Mouse (Mus musculus): Measurements from ENCODE around the gene Gm19426.
"Not testable (repeated sequence)": the region's sequence is repeated elsewhere in the genome, so short reads cannot be mapped to it uniquely, and the experiment has no call there.

Gene Gm19426

DNA sequence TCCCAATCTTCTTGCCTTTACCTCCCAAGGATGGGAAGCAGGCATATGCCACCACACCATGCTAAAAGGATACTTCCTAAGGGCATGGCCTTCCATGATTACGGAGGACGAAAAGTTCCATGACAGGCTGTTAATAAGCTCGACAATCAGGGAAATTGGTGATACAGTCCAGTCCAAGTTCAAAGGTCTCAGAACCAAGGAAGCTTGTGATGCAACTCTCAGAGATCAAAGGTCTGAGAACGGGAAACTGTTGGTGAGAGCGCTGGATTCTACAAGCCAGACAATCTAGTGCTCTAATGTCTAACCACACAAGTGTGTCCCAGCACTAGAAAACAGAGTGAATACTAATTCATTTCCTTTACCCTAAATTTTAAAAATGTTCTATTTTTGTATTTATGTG, 12.8 kb upstream of the Gm19426 start:
- intact Hi-C loops (cut with DNase I), result no loop called here

DNA sequence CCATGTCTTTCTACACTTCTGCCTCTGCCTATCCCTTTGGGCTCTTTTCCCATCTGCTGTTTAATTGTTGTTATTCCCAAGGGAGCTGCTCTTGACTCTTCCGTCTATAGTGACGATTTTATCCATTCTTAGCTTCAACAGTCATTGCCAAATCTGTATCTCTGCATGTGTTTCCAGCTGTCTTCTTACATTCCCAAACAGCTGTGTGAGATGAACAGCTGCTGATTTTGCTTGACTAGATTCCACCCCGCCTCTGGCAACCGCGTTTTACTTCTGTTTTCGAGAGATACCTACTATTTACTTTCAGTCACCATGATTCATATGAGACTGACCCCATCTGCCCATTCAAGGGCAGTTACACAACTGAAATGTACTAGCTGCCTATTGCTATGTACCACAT, 6.7 kb upstream of the Gm19426 start:
- intact Hi-C loops (cut with DNase I), result no loop called here

DNA sequence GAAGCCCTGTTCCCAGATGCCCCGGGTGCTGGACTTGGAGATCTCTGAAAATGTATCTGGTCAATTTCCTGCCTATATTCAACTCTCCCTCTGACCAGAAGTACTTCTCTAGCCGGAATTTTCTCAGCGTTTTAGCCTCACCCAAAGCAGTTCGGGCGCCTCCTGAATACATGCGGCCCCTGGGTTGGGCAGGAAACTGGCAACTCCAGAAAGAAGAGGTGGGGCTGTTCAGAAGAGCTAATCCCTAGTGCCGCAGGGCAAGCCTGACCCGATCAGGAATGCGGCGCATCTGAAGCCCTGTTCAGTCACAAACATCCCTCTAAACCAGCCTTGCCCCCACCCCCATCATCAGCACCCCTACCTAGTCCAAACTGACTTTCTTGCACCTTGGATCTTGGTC, 671 bp upstream of the Gm19426 start:
- intact Hi-C loops (cut with DNase I), result loop anchor here (5.0 kb wide), 1 partner anchor 48 kb away; no protein-coding TSS in a partner anchor

DNA sequence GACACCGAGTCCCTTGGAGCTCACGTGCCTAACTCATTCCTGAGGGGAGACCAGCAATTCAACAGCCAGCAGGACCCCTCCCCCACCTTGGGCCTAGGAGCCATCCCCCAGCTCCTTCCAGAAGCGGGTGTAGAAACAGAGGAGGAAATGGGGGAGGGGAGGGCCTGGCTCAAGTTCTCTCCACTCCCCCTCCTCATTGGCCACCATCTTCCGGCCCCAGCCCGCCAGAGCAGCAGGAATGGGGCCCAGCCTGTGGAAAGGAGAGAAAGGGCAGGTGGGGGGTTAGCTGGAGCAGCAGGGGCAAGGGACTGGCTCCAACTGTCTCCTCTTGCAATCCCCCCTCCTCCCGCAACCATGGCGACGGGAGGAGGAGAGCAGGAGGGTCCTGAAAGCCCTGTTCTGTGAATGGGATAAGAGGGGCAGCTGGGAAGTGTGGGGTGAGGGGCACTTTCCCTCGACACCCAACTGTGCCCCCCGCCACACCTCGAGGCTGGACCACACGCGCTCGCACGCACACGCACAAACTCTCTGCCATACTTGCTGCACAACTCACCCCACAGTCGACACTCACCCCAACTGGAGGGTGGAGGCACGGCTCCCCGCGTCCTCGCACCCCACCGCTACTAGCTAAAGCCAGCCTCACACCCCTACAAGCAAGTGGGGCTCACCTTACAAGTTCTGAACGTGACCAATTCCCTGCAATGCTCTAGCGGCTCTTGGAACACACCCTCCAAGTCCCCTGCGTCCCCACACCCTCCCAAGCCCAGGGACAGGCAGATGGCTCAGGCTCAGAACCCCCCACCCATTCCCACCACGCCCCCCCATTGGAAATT, 788 bp downstream of the Gm19426 start:
- intact Hi-C loops (cut with DNase I), result loop anchor here (5.0 kb wide), 1 partner anchor 50 kb away; no protein-coding TSS in a partner anchor

DNA sequence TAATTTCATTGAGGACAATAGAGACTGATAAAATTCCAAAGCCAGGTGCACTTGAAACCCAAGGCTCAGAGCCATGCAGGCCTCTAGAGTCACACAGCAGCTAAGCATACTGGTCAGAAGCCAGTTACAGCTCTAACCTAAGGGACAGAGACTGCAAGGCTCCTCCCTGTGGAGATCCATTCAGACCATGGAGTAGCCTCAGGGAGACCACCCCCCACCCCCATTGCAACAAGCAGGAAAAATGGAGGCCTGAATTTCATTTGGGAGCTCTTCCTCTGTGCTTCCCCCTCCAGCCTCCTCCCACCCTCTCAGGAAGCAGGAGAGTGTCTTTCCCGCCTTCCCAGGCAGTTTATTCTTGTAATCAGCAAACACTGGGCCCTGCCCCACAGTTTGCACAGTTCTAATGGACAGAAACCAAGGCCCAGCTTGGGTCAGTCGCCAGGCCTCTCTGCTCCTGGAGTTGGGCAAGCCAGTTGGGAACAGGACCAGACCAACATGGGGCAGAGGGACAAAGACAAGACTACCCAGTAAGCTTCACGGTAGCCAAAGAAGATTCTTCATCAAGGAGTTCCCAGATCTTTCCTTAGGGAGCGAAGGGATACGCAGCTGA, 1.5 kb downstream of the Gm19426 start:
- intact Hi-C loops (cut with DNase I), result loop anchor here (5.0 kb wide), 1 partner anchor 50 kb away; no protein-coding TSS in a partner anchor

DNA sequence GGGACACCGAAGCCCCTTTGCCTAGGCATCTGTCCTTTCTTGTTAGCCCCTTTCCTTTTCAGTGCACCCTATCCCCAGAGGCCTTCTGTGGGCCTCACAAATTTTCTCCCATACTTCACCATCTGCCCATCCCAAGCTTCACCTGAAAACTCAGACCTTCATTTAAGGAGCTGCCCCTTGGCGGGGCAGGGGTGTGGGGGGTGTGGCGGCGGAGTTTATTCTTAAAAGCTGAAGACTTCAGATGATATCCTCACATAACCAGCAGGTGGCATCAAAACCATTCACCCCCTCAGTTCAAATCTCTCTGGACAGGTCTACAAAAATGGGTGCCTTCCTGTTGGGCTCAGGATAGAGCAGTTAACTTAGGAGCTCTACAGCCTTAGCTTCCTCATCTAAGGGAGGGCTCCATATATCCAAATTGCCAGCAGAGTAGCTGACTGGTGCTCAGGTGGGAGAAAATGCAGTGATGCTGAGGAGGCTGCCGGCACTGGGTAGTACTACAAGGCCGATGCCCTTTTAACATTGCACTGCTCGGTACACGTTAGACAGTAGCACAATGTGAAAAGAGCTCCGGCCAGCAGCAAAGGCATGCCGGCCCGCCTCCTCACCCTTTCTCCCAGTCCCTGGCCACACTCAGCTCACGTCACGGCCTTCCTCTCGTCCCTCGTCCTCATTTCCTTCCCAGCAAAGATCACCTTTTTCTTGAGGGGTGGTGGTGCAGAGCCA, 2.7 kb downstream of the Gm19426 start:
- intact Hi-C loops (cut with DNase I), result loop anchor here (5.0 kb wide), 1 partner anchor 52 kb away; no protein-coding TSS in a partner anchor

DNA sequence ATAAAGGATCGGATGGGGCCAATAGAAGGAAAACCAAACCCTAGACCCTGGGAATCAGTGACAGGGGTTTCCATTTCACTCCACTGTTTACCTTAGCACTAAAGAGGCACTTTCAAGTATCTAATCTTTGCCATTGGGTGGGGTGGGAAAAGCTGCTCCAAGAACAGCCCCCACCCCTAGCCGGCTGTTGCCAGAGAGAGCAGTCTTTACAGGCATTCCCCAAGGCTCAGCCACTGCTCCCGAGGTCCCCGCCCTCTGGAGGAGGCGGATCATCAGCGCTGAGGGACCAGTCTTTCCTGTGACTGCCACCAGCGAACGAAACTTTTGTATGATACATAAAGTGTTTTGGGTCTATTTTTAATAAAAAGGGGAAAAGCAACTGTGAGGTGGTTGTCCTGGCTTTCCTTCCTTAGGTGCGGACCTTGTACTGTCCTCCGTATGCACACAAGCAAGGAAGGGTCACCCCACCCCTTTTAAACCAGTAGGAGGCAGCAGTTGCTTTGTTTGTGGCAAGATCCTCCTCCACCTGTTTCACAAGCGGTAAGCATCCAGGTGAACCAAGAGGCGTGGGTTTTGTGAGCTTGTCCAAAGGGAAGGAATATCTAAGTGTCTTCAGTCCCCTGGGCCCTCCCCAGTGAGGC, 5.1 kb downstream of the Gm19426 start:
- intact Hi-C loops (cut with DNase I), result no loop called here

DNA sequence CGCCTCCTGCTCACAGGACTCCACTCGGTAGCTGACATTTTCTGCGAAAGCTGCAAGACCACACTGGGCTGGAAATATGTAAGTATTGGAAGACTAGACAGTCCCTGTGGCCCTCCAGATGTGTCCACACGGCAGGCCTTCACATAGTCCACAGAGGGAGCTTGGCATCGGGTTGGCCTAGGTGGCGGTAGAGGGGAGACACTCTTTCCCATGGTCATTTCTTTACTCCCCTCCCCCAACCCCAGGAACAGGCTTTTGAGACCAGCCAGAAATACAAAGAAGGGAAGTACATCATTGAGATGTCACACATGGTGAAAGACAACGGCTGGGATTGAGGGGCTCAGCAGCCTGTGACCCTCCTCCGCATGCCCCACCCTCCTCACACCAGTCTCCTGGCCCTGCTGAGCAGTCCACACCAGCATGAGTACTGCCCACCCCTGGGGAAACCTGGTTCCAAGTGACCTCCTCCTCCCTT, 6.0 kb downstream of the Gm19426 start:
- intact Hi-C loops (cut with DNase I), result no loop called here

DNA sequence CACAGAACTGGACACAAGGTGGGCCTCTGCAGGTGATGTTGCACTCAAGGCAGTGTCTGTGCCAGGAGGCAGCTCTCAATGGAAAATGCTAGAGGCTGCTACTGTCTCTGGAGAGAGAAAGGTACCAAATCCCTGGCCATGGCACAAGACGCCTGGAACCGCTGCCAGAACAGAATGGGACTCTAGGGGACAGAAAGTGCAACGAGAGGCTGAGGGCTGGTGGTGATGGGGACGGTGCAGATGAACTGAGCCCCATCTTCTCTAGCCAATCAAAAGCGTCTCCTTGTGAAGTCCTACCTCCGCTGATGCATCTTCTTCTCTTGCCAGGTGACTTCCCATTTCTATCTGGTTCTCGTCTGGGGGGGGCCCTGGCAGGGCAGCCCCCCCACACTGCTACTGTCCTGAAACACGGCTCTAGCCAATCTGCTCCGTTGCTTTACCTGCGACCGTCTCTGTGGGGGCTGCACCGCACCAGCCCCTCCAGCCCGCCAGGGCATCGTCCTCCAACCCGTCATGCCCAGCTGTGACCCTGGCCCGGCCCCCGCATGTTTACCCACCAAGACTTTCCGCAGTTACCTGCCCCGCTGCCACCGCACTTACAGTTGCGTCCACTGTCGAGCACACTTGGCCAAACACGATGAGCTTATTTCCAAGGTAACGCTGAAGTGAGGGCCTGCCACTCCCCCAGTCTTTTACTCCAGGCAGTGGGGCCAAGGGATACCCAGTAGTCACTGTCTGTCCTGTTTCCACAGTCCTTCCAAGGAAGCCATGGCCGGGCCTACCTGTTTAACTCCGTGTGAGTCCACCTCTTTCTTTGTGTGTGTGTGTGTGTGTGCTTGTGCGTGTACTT, 6.9 kb downstream of the Gm19426 start:
- intact Hi-C loops (cut with DNase I), result no loop called here

DNA sequence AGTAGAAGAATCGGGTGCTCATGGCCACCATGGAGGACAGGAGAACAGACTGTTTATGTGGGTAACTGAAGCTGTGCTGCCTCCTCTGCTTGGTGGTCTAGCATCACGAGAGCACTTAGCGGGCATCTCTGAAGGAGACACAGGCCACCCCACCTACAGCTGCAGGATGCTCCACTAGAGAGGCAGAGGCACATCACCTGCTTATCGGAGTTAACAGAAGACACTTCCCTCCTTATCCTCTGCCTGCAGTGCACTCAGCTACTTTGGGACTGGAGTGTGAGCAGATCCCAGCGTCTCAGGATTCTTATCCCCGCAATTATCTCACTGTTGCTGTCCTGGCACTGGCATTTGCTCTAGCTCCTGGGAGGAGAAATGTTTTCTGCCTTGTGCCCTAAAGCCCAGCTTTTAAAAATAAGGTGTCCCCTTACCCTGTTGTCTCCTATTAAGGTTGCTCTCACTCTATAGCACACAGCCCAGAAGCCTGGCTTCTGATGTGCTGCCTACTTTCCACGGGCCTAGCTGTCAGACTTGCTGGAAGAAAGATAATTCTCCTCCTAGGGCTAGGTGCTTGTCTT, 8.0 kb downstream of the Gm19426 start:
- intact Hi-C loops (cut with DNase I), result no loop called here

DNA sequence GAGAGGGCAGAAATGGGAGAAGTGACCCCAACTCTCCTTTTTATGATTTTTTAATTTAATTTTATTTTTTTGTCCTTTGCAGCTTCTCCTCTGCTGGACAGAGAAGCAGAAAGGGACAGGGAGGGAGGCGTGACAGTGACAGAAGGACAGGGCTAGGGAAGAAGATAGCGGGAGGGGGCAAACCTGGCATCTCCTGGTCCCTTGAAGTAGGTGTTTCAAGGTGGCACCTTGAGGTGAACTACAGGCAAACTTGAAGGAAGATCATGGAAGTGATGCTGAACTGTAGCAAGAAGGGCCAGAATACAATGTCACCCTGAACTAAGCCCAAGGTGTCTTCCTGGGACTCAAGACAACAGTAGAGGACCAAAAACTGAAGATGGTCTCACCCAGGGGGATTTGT, 8.5 kb downstream of the Gm19426 start:
- intact Hi-C loops (cut with DNase I), result no loop called here

DNA sequence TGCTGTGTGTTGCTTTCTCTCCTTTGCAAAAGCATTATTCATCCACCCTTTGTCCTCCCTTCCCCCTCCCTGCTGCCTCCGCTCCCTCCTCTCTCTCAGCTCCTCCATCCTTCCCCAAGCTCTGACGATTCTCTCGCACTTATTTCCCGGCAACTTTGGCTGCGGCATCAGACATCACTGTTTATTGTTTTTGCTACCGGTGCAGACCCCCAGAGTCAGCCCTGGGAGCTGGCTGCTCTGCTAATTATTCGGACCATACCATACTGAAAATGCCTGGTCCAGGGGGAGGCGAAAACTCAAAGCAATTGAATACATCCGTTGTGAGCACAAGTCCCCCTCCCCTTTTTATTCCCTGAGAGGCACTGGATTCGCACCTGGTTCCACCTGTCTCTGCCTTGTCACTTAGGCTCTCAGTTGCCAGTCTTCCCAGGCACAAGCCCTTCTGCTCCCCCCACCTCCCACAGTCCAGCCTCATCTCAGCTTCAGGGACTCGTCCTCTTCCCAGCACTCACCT, 9.0 kb downstream of the Gm19426 start:
- intact Hi-C loops (cut with DNase I), result no loop called here

DNA sequence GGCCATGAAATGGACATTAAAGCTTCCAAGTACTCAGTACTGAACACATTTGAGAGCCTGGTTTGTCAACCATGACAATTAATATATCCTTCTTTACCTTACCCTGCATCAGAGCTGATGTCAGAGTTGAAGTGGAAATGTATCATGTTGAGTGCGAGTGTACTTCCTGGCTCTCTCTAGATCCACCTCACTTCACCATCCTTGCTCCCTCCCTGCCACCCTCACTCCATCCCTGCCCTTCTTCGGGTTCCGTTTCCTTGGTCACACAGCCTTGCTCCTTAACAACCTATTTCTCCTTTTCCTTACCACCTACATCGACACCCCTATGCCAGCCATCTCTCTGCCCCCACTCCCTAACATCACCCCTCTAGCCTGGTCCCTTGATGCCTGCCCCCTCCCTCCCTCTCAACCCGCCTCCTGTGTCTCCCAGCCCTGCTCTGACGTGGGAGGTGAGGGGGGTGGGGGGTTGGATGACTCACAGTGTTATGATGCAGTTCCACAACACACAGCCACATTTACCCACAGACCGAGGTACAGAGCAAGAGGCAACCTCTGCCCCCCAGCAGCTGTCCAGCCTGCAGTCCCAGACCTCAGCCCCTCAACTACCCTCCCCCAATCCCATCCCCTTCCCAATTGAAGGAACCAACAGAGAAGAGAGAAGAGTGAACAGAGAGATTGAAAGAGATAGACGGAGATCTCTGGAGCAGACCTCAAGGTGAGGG, 9.7 kb downstream of the Gm19426 start, which contains the start of gene Ypel4:
Gene Ypel4 (plus strand): TSS at position 480 of the 722 bp plus-strand sequence.
- intact Hi-C loops (cut with DNase I), result no loop called here

DNA sequence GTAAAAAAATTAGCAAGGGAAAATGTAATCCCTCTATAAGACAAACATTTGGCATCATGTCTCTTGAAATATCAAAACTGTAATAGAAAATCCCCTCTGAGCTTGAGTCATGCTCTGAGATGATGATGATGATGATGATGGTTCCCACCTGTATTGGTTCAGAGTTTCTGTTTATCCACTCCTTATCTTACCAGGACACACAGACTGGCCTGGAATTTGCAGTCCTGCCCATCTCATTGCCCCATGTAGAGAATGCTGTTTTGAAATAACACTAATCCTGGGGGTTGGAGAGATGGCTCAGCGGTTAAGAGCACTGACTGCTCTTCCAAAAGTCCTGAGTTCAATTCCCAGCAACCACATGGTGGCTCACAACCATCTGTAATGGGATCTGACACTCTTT, 11.1 kb downstream of the Gm19426 start:
- intact Hi-C loops (cut with DNase I), result no loop called here

DNA sequence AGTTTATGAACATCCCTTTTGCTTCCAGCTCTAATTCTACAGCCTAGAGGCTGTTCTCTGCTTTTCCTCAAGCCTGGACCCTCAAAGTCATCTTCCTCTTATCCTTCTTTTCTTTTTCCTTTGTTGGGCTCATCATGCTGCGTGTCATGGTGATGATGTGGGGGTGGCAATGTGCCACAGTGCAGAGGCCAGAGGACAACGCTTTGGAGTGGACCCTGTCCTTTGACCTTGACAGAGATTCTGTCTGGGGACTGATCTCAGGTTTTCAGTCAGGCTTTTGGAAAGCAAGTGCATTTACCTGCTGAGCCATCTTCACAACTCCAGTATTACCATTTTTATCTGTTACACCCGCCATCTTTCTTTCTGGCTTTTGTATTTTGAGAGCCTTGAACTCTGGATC, 12.2 kb downstream of the Gm19426 start:
- intact Hi-C loops (cut with DNase I), result no loop called here

DNA sequence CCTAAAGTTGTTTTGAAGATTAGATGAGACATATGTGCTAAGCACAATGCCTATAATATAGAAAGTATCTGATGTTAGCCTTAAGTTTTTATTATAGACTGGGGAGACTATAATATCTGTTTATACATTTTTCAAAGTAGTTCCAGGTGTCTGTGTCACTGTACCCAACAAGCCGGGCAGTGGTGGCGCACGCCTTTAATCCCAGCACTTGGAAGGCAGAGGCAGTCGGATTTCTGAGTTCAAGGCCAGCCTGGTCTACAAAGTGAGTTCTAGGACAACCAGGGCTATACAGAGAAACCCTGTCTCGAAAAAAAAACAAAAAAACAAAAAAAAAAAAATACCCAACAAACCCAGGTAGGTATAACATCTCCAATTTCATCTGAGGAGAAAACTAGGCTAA, 15.3 kb downstream of the Gm19426 start:
- intact Hi-C loops (cut with DNase I), result not testable (repeated sequence)

DNA sequence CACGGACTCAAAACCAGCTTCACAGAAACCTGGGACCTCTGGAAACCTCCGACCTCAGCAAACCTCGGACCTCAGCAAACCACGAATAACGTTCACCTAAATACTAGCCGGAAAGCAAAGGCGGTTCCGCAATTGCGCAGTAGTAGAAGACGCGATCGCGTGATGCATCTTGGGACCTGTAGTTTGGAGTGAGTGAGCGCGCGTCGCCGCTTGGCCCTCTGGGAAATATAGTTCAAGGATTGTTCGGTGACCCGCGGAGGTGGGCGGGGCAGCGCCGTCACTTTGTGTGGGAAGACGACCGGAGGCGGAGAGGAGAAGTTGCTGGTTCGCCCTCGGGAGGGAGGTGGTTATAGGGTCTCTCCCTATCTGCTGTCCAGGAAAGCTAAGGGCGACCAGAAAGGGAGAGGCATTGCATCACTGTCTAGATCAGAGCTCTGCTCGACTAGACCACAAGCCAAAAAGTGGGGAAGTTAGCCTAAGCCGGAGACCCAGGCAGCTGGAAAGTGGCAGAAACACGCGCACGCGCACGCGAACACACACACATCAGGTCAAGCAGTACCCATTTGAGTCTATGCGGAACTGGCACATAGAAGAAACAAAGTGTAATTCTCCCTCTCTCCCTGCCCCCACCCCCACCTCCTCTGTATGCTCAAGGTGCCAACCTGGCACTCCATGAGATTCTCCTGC, 16.1 kb downstream of the Gm19426 start, which contains the start of gene Clp1:
Gene Clp1 (minus strand): TSS at position 179 of the 687 bp plus-strand sequence.
- intact Hi-C loops (cut with DNase I), result no loop called here

DNA sequence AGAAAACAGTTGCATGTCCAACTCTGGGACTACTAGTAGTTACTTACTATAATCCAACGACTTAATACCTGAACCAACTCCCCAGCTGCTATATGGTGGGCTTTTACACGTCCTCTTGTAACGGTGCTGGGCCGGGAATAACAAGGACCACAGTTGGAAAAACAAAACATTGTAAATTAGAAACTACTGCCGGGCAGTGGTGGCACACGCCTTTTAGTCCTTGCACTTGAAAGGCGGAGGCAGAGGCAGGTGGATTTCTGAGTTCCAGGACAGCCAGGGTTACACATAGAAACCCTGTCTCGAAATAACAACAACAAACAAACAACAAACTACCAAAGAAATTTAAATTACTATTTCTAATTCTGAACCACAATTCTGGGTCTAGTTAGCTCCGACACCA, 16.7 kb downstream of the Gm19426 start:
- intact Hi-C loops (cut with DNase I), result no loop called here
